28 mouse cellular contexts compared by ENCODE assay signal in genomic region chr4:100375286-100375685, GRCm38 (mm10).
DNase-seq lines count a peak whose midpoint lies in the region; ATAC-seq and TF ChIP-seq lines count a peak whose summit lies in the region.
"Had no signal": no experiment of that assay in that cellular context is flagged by ENCODE, and none has a peak within 500 bp of the region (broad histone marks: within the 10 kb centered on the region; RNA-seq: fewer than 3 reads in every experiment).

No protein-coding gene starts in this region.

- no peak overlapping the region for H3K4me3 ChIP-seq in kidney, embryonic 15.5 days (replicated peaks)
- no peak overlapping the region for H3K4me3 ChIP-seq in forebrain, embryonic 16.5 days (replicated peaks; ENCODE audit: low read length)
- H3K4me3 ChIP-seq: heart, embryonic 10.5 days; heart, embryonic 15.5 days; layer of hippocampus, adult 2 months; left cerebral cortex, adult 2 months; liver, embryonic 12.5 days; neural tube, embryonic 15.5 days had no signal

- ATAC-seq in kidney, embryonic 15.5 days (replicated peaks; ENCODE audit: low FRiP score): no peak
- ATAC-seq in forebrain, embryonic 16.5 days: peak; percentile 51; the same call in 1 of the 2 replicates
- ATAC-seq: intestine, embryonic 16.5 days; liver, embryonic 12.5 days; liver, postnatal 0 days had no signal

- H3K9ac ChIP-seq in kidney, embryonic 15.5 days: no peak overlapping the region
- no peak overlapping the region for H3K9ac ChIP-seq in forebrain, embryonic 16.5 days (replicated peaks; ENCODE audit: low read depth, low read length)
- H3K9ac ChIP-seq: heart, embryonic 15.5 days; liver, embryonic 12.5 days; liver, postnatal 0 days; neural tube, embryonic 15.5 days had no signal

- H3K27ac ChIP-seq in kidney, embryonic 15.5 days: no peak overlapping the region
- H3K27ac ChIP-seq in forebrain, embryonic 16.5 days (ENCODE audit: low read length): no peak overlapping the region
- H3K27ac ChIP-seq: heart, embryonic 10.5 days; heart, embryonic 15.5 days; layer of hippocampus, adult 2 months; left cerebral cortex, adult 2 months; liver, embryonic 12.5 days; neural tube, embryonic 15.5 days; stomach, postnatal 0 days had no signal

- H3K4me2 ChIP-seq in kidney, embryonic 15.5 days: no peak overlapping the region
- no peak overlapping the region for H3K4me2 ChIP-seq in forebrain, embryonic 16.5 days (ENCODE audit: low read length)
- H3K4me2 ChIP-seq: heart, embryonic 15.5 days; liver, embryonic 12.5 days; midbrain, embryonic 11.5 days; neural tube, embryonic 15.5 days had no signal

- no peaks in the 10 kb centered on the region for H3K9me3 ChIP-seq in kidney, embryonic 15.5 days (replicated peaks)
- no peaks in the 10 kb centered on the region for H3K9me3 ChIP-seq in forebrain, embryonic 16.5 days (ENCODE audit: control insufficient read depth, low read length)
- H3K9me3 ChIP-seq: heart, embryonic 10.5 days; heart, embryonic 15.5 days; liver, embryonic 12.5 days; neural tube, embryonic 15.5 days had no signal

- WGBS in kidney, embryonic 15.5 days: 92% methylated on average over 5 of the region's 5 CpGs
- 78% methylated on average over 5 of the region's 5 CpGs for WGBS in forebrain, embryonic 16.5 days

- peak; percentile 39 for DNase-seq in heart, adult 11 months
- no peak for DNase-seq in heart, adult 18-20 months
- DNase-seq in kidney, adult 9 months: peak; percentile 24
- peak; percentile 69 for DNase-seq in brain, embryonic 14.5 days (ENCODE audit: low read depth)
- DNase-seq in adrenal gland, adult 18-20 months (ENCODE audit: low spot score in 2 of 2): no peak
- DNase-seq: adrenal gland, adult 2 months; adrenal gland, postnatal 36 days; B cell, adult 2 months; cerebellum, adult 8-10 months; cerebellum, postnatal 36 days; gastrocnemius, postnatal 10 days; kidney, postnatal 36 days; liver, postnatal 0 days; lung, postnatal 36 days; right cerebral cortex, postnatal 4 days; thymus, adult 18-20 months; thymus, postnatal 25 days had no signal

- H3K36me3 ChIP-seq in kidney, embryonic 15.5 days: no peaks in the 10 kb centered on the region
- no peaks in the 10 kb centered on the region for H3K36me3 ChIP-seq in forebrain, embryonic 16.5 days (ENCODE audit: control insufficient read depth, insufficient read depth)
- H3K36me3 ChIP-seq: heart, embryonic 10.5 days; heart, embryonic 15.5 days; liver, embryonic 12.5 days; neural tube, embryonic 15.5 days had no signal

- TF ChIP-seq POLR2A in brain, embryonic 14.5 days (IDR thresholded peaks at IDR 0.05; ENCODE audit: borderline replicate concordance, extremely low read depth, insufficient read depth, insufficient read length, poor library complexity, severe bottlenecking): no peak

- TF ChIP-seq CTCF in brain, embryonic 14.5 days (IDR thresholded peaks at IDR 0.05; ENCODE audit: borderline replicate concordance, extremely low read depth, insufficient read depth, insufficient read length): no peak

- no peaks in the 10 kb centered on the region for H3K27me3 ChIP-seq in kidney, embryonic 15.5 days
- no peaks in the 10 kb centered on the region for H3K27me3 ChIP-seq in forebrain, embryonic 16.5 days (replicated peaks; ENCODE audit: control insufficient read depth, insufficient read depth, low read length)
- H3K27me3 ChIP-seq: heart, embryonic 15.5 days; liver, embryonic 12.5 days; neural tube, embryonic 15.5 days had no signal

- H3K4me1 ChIP-seq in kidney, embryonic 15.5 days: peaks cover 35% of the 10 kb centered on the region
- peaks cover 4% of the 10 kb centered on the region; the same call in 1 of the 2 replicates for H3K4me1 ChIP-seq in forebrain, embryonic 16.5 days (replicated peaks; ENCODE audit: control insufficient read depth, insufficient read depth, low read length)
- H3K4me1 ChIP-seq: liver, embryonic 12.5 days; neural tube, embryonic 15.5 days had no signal

Comparison
In these comparisons a context has a peak if more than half of its experiments do, and no peak if none do; other contexts are left out.
1. DNase-seq: peak in heart, adult 11 months (single experiment), kidney, adult 9 months (single experiment) and brain, embryonic 14.5 days (single experiment); none in heart, adult 18-20 months (0 of 2) and adrenal gland, adult 18-20 months (0 of 2).